Mouse (Mus musculus) left cerebral cortex, postnatal 10 days (tissue): ENCODE measurements at regions not wholly inside any gene's neighbourhood (a gene's known extent, or its start where the extent isn't known, plus 50 kb on each side); places are given as distances from the start of the nearest gene placed in this dataset.

ENCODE experiments used
- DNase-seq, 2 experiments: peaks; one replicate each; pipeline ENCODE4 v3.0.0; 2021 to 2022; ENCODE audit warnings: low spot score in 2 of 2, mixed read lengths in 1 of 2; ENCODE audit errors: extremely low spot score in 1 of 2
- intact Hi-C: fragments of 180-260 bp; cut with DNase I; formaldehyde crosslinking; loops from one replicate; pipeline ENCODE4 v1.15.1; 2025

DNA sequence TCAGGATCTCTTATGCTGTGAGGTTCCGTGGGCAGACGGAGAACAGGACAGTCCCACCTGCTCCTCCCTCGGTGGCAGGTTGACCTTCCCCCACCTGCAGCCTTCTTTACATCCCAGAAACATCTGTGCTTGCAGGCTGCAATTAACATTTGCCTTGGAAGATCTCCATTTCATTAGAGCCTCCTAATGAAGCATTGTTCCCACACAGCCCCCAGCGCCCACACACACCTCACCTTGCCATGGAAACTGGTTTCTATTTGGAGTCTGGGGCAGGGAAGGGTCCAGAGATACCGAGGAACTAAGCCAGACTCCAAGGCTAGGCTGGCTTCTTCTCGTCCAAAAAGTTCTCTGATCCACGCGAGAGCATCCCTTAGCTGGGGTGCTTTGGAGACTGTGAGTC, 56.6 kb upstream of the Rpl38 start:
- intact Hi-C loops: no loop called here
- no peak for DNase-seq

DNA sequence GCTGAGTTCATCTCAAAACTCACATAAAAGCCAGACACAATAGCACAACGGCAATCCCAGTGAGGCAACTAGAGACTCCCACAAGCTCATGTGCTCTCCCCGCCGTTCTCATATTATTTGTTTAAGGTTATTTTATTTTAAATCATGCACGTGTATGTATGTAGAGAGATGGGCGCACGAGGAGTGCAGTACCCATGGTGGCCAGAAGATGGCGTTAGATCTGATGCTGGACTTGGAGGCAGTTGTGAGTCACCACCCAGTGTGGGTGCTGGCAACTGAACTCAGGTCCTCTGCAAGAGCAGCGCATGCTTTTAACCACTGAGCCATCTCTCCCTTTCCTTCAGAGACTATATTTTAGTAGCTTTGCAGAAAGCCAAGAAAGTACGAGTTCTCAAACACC, 60.3 kb upstream of the Rpl38 start:
- DNase-seq: no peak
- intact Hi-C loops: no loop called here

DNA sequence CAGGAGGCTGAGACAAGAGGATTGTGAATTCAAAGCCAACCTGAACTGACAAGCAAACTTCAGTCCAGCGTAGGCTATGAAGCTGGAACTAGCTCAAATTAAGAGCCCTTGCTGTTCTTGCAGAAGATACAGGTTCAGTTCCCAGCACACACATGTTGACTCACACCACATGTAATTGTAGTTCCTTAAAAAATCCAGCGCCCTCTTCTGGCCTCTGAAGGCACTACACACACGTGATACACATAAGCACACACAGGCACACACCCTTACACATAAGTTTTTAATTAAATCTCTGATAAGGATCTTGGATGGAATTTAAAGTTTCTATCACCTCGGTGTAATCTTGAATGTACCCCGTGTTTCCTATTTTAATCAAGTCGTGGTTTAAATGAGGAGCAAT, 65.2 kb upstream of the Rpl38 start:
- DNase-seq: no peak
- intact Hi-C loops: no loop called here

DNA sequence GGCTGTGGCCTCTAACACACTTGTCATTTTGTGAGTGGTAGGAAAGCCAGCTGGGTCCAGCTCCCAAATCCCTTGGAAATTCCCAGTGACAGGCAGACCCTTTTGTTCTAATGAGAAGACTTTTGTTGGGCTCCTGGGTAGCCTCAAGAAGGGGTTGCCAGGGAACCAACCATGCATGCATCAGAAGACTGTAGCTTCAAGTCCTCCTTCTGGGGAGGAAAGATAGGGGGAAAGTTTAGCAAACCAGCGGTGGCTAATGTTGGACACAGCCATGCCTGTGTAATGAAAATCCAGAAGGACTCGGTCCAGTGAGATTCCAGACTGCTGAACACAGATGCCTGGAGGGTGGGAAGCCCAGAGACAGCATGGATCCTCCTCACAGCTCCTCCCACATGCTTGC, 71.1 kb upstream of the Rpl38 start:
- intact Hi-C loops: no loop called here
- DNase-seq: no peak

DNA sequence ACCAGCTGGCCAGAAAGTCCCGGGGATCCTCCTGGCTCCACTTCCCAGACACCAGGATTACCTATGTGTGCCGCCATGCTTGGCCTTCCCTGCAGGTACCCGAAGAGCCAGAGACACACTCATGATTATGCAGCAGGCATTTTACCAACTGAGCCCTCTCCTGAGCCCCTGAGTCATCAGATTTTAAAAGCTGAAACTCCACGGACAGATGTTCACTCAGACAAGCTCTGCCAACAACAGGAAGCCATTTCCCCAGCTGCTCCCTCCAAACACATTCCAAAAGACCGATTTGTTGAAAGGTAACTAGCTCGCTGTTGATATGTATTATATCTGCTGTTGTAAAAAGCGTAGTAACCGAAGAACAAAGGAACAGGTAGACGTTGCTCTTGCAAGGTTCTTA, 75.4 kb upstream of the Rpl38 start:
- intact Hi-C loops: no loop called here

DNA sequence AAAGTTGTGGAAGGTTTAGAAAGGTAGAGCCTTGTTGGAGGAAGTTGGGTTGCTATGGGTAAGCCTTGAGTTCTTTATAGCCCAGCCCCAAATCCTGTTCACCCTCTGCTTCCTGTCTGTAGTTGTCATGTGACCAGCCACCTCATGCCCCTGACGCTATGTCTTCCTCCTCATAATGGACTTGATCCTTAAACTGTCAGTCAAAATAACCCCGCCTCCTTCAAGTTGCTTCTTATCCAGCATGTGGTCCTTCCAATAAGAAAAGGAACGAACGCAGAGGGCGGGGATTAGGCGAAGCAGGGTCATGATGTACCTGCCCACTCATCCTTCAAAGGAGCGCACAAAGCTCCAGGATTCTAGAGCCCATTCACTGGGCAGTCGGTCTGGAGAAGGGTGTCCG, 79.8 kb upstream of the Rpl38 start:
- intact Hi-C loops: no loop called here
- no peak for DNase-seq

More for the DNA sequence above, 75.4 kb upstream of the Rpl38 start:
- no peak for DNase-seq

GRCm38 (mm10) chr11:114587986-114588385, 80.3 kb upstream of the Rpl38 start:
- intact Hi-C loops: no loop called here
- no peak for DNase-seq

GRCm38 (mm10) chr11:114586400-114586799, 81.9 kb upstream of the Rpl38 start:
- intact Hi-C loops: no loop called here
- no peak for DNase-seq

DNA sequence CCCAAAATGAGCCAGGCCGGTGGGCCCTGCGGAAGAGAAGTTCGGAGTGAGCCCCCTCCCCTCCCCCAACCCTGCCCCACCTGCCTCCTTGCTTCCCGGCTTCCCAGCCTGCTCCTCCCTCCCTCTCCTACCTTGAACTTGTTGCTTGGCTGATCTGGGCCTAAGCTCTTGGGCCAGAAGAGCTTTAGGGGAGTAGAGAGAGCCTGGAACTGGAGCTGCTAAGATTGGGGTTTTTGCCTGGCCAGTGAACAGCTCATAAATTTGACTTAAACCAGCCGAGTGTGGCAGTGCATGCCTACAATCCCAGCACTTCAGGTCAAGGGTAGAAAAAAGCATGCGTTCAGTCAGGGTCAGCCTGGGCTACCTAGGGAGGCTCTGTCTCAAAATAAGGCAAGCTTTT, 83.5 kb upstream of the Rpl38 start:
- intact Hi-C loops: no loop called here
- DNase-seq: no peak

DNA sequence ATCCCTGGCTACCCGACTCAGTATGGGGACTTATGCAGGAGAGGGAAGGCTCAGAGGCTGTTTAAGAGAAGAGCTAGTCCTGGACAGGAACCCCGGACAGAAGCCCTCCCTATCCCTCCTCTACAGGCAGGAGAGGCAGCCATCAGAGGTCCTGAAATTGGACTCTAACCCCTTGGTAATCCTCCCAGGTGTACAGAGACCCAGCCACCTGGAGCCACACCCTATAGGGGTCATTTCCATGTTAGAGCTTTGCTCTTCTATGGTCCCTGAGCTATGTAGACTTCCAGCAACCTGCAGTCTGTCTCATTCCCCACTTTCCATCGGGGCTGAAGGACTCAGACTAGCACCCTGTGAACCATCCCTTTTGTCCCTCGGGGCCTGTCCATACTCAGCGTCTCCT, 84.2 kb upstream of the Rpl38 start:
- intact Hi-C loops: no loop called here
- no peak for DNase-seq

GRCm38 (mm10) chr11:114579986-114580385, 88.3 kb upstream of the Rpl38 start:
- intact Hi-C loops: no loop called here
- no peak for DNase-seq

DNA sequence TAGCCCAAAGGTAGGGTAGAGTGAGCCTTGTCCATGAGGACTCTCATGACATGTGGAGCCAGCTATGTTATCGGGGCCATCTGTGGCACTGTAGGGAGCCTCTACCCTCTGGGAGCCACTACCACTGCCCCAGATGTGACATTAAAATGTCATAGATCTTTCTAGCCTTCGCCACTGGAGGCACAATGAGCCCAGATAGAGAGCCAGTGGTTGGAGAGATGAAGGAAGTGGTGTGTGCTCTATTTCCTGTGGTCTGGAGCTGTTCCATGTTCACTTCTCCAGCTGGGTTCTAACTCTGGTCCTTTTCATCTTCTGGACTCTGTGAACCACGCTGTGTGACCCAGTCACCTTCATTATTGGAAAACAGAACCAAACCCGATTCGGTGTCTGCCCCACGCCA, 89.8 kb upstream of the Rpl38 start:
- no peak for DNase-seq
- intact Hi-C loops: no loop called here

DNA sequence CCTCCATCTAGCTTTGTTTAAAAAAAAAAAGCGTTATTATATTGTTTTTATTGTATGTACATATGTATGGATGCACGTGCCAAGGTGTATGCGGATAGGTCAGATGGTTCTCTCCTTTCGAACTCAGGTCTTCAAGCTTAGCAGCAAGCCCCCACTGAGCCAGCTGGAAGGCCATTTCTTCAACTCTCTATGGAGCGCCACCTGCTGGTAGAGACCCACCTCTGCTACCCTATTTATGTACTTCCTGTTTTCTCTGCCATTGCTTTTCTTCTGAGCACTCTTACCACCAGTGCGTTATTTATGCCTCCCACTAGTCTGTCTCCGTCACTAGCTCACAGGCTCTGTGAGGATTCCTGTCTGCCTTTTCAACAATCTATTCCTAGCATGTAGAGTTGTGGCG, 91.5 kb upstream of the Rpl38 start:
- intact Hi-C loops: no loop called here
- DNase-seq: no peak

DNA sequence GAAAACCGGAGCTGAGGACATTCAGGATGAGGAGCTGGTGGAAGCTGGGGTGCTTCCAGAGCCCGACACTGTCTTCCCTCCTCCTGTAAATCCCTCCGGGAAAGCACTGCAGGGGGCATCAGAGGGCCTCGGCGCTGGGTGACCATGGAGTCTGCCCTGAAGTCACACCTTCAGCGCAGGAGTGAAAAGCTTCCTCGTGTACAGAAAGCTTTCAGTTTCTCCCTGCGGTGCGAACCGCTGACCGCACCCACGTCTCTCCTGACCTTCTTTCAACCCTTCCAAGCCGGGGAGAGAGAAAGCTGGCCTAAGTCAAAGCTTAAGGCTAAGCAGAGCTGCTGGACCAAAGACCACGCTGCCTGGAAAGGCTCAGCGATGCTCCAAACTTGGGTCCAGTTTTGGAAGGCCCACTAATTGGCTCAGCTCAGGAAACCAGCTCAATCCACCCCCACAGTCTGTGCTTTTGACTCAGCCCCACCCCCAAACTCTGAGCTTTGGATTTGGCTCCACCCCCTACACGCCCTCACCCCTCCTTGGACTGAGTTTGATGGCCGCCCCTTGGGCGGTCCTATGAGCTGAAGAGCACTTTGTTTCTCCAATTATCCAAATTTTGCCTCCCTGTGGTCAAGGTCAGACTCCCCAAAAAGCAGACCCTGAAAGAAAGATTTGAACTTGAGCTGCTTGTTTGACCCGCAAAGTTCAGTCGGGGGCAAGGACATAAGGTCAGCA, 97.0 kb upstream of the Rpl38 start:
- DNase-seq: no peak
- intact Hi-C loops: no loop called here

- DNase-seq: no peak
- intact Hi-C loops: no loop called here
Observed at GRCm38 (mm10) chr11:114570076-114570475, 98.2 kb upstream of the Rpl38 start.

- intact Hi-C loops: no loop called here
- no peak for DNase-seq
Observed at GRCm38 (mm10) chr11:114567814-114568800, 100.2 kb upstream of the Rpl38 start.

GRCm38 (mm10) chr11:114567045-114567780, 101.1 kb upstream of the Rpl38 start:
- DNase-seq: no peak
- intact Hi-C loops: no loop called here

DNA sequence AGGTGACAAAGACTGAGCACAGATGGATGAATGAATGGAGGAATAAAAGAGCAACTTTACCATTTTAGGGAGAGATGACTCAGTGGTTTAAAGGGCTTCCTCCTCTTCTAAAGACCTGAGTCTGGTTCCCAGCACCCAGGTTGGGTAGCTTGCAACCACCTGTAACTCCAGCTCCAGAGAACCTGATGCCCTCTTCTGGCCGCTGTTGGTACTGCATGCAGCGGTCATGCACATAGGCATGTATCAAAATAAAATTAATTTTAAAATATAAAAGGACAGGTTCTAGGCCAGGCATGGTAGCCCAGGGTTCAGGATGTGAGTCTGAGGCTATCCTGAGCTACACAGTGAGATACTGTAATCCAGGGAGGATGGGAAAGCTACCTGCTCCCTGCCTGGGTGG, 103.4 kb upstream of the Rpl38 start:
- intact Hi-C loops: no loop called here

DNA sequence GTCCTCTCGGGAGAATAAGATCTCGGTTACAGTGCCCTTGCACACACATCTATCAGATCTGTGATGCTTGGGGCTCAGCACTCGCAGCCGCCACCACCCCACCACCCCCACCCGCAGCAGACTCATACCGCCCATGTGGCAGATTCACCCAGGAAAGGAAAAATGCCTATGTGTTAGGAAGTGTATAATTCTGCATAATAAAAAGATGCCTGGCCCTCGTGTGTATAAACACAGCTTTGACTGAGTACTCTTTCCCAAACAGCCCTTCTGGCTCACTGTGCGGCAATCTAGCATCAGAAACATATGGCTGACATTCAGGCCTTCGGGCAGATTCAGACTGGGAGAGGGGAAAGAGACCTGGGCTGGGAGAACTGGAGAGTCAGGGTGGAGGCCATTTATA, 105.2 kb upstream of the Rpl38 start:
- no peak for DNase-seq
- intact Hi-C loops: no loop called here

More for the DNA sequence above, 103.4 kb upstream of the Rpl38 start:
- no peak for DNase-seq

DNA sequence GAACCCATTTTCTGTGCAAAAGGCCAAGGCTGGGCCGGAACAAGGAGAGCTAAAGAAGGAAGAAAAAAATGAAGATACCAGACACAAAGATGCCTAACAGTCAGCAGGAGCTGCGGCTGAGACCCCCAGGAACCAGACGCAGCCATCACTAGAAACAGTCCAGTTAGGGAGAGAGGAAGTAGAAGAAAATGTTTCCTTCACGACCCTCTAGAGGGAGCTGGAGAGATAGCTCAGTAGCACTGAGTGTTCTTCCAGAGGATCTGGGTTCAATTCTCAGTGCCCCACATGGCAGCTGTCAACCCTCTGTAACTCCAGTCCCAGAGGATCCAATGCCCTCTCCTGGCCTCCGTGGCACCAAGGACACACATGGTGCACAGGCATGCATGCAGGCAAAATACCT, 113.7 kb upstream of the Rpl38 start:
- intact Hi-C loops: no loop called here
- DNase-seq: no peak
